Mouse (Mus musculus) embryonic facial prominence, embryonic 11.5 days (tissue): ENCODE measurements around the gene Rc3h2. TPM values are rescaled to one million over a fixed set of nuclear protein-coding genes. Genes with fewer than 3 reads are reported as not detected.

ENCODE experiments used
- ATAC-seq: fragments of 200-750 bp; cut with Nextera tagmentation; replicated peaks from 2 replicates; pipeline ENCODE4 v1.8.0; 2017; ENCODE audit warnings: low read depth; ENCODE audit not compliant: insufficient number of reproducible peaks, low FRiP score, low TSS enrichment
- DNase-seq: peaks from one replicate; pipeline ENCODE4 v3.0.0-alpha.2; 2015; ENCODE audit warnings: low spot score
- H3K27ac ChIP-seq: fragments of 300-500 bp; sonication (generic); replicated peaks from 2 replicates; pipeline ENCODE4 v1.5.1; 2014; ENCODE audit warnings: mild to moderate bottlenecking, low read depth, low read length, control low read depth
- H3K27me3 ChIP-seq: fragments of 300-500 bp; sonication (generic); 2 replicates; pipeline ENCODE4 v1.6.1; 2014; ENCODE audit warnings: mild to moderate bottlenecking, low read length, moderate library complexity, mixed read lengths; ENCODE audit not compliant: control insufficient read depth, insufficient read depth
- H3K36me3 ChIP-seq: fragments of 300-500 bp; sonication (generic); replicated peaks from 2 replicates; pipeline ENCODE4 v1.6.1; 2014; ENCODE audit warnings: low read depth, mild to moderate bottlenecking, low read length, moderate library complexity, mixed read lengths; ENCODE audit not compliant: control insufficient read depth, insufficient read depth
- H3K4me1 ChIP-seq: fragments of 300-500 bp; sonication (generic); 2 replicates; pipeline ENCODE4 v1.6.1; 2014; ENCODE audit warnings: low read length, mixed read lengths; ENCODE audit not compliant: control insufficient read depth, insufficient read depth
- H3K4me2 ChIP-seq: fragments of 300-500 bp; sonication (generic); 2 replicates; pipeline ENCODE4 v1.6.1; 2014; ENCODE audit warnings: low read depth, mild to moderate bottlenecking, control low read depth, low read length, moderate library complexity
- H3K4me3 ChIP-seq: fragments of 300-500 bp; sonication (generic); 2 replicates; pipeline ENCODE4 v1.5.1; 2014; ENCODE audit warnings: low read depth, low read length, control low read depth
- H3K9ac ChIP-seq: fragments of 300-500 bp; sonication (generic); replicated peaks from 2 replicates; pipeline ENCODE4 v1.6.1; 2014; ENCODE audit warnings: mild to moderate bottlenecking, control low read depth, low read length
- H3K9me3 ChIP-seq: fragments of 300-500 bp; sonication (generic); replicated peaks from 2 replicates; pipeline ENCODE4 v1.6.1; 2016; ENCODE audit warnings: mild to moderate bottlenecking, low read length, inconsistent platforms, mixed read lengths; ENCODE audit not compliant: control insufficient read depth
- WGBS: fragments of 180-500 bp; shearing (Covaris S2); extraction: QIAGEN DNeasy Blood & Tissue Kit; methylation state at CpG from one replicate; pipeline ENCODE4 v1.1.7; 2014; 5-methylcytosine and 5-hydroxymethylcytosine counted together
- polyA plus RNA-seq: library from polyadenylated mRNA; unstranded; fragments of >200 nt; fragmentation: Nextera tagmentation; extraction: Ambion mirVana; gene quantifications from 2 replicates; pipeline ENCODE4 v1.2.1, GENCODE M21; 2014

Gene Rc3h2
- polyA plus RNA-seq, 1 experiment from 2014 or later: 14.0 TPM

- no peaks in the 10 kb centered on the region for H3K27me3 ChIP-seq
Observed at GRCm38 (mm10) chr2:37430593-37431464, 8.1 kb upstream of the Rc3h2 start.

GRCm38 (mm10) chr2:37423671-37424070 lies 968 bp upstream of the Rc3h2 start:
- Histone ChIP-seq H3K4me1 (no peaks in the 10 kb centered on the region), H3K27ac (no peak overlapping the region), H3K4me3 (no peak overlapping the region), H3K27me3 (no peaks in the 10 kb centered on the region), H3K9ac (no peak overlapping the region), H3K9me3 (no peaks in the 10 kb centered on the region), H3K4me2 (no peak overlapping the region), H3K36me3 (no peaks in the 10 kb centered on the region)
- ATAC-seq: no peak
- 56% methylated on average over 3 of the region's 3 CpGs for WGBS
- no peak for DNase-seq

More at GRCm38 (mm10) chr2:37430593-37431464, 8.1 kb upstream of the Rc3h2 start:
- Histone ChIP-seq H3K36me3 (no peaks in the 10 kb centered on the region), H3K4me2 (peak overlapping the region; percentile 61), H3K4me3 (peak overlapping the region; percentile 81), H3K27ac (peak overlapping the region; percentile 93), H3K9me3 (no peaks in the 10 kb centered on the region), H3K9ac (peak overlapping the region; percentile 87), H3K4me1 (no peaks in the 10 kb centered on the region)
- DNase-seq: peak; percentile 92
- peak; percentile 95 for ATAC-seq
- under 1% methylated on average over 38 of the region's 38 CpGs for WGBS

- DNase-seq (no peak), ATAC-seq (no peak)
- Histone ChIP-seq H3K4me3 (peak overlapping the region; percentile 97), H3K4me1 (no peaks in the 10 kb centered on the region), H3K27me3 (no peaks in the 10 kb centered on the region), H3K36me3 (no peaks in the 10 kb centered on the region), H3K9ac (peak overlapping the region; percentile 99), H3K9me3 (no peaks in the 10 kb centered on the region), H3K27ac (peak overlapping the region; percentile 93; the same call in 1 of the 2 replicates), H3K4me2 (peak overlapping the region; percentile 64)
- 6% methylated on average over 3 of the region's 3 CpGs for WGBS
Observed at GRCm38 (mm10) chr2:37421903-37422302, 800 bp downstream of the Rc3h2 start.

DNA sequence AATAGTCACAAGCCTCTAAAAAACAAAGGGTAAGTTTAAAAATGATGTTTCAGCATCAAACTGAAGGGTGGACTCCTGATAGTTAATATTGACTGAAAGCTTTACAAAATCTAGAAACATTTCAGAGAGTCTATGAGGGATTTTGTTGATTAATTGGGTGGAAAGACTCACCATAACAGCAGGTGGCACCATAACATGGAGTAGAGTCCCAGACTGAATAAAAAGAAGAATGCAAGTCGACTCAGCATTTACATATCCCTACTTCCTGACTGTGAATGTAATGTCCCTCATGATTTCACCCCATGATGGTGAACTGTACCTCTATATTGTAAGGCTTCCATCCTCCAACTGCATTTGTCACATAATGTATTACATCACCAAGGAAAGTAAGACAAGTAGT lies 27.2 kb downstream of the Rc3h2 start:
- ATAC-seq (no peak), DNase-seq (no peak)
- Histone ChIP-seq H3K9ac (no peak overlapping the region), H3K9me3 (no peaks in the 10 kb centered on the region), H3K36me3 (no peaks in the 10 kb centered on the region; the same call in none of the 2 replicates), H3K4me1 (no peaks in the 10 kb centered on the region), H3K4me3 (no peak overlapping the region), H3K27me3 (no peaks in the 10 kb centered on the region), H3K4me2 (no peak overlapping the region), H3K27ac (no peak overlapping the region)
- WGBS: 76% methylated on average over 1 of the region's 1 CpGs

DNA sequence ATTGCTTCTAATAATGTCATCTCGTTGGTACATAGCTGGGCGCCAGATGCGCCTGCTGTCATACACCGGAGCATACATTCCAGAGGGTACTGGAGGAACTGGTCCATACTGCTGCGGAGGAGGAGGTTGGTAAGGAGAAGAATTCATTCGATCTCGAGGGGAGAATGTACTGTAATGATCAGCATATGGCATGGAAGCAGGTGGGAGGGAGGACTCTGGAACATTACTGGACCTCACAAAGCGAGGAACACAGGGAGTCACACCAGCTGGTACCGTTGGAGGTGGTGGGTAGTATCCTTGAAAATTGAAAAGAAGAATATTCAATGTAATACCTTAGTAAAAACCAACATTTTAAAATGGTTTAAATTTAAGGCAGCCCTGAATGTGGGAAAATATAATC lies 39.8 kb downstream of the Rc3h2 start:
- H3K27ac ChIP-seq: no peak overlapping the region

GRCm38 (mm10) chr2:37380189-37380588 lies 42.5 kb downstream of the Rc3h2 start:
- no peaks in the 10 kb centered on the region for H3K4me1 ChIP-seq
- 68% methylated on average over 2 of the region's 2 CpGs for WGBS
- no peaks in the 10 kb centered on the region for H3K27me3 ChIP-seq
- no peak for ATAC-seq
- peak; percentile 76 for DNase-seq
- H3K27ac ChIP-seq: no peak overlapping the region
- H3K36me3 ChIP-seq: peaks cover 3% of the 10 kb centered on the region
- H3K9ac ChIP-seq: no peak overlapping the region
- no peak overlapping the region for H3K4me3 ChIP-seq
- no peak overlapping the region for H3K4me2 ChIP-seq
- H3K9me3 ChIP-seq: no peaks in the 10 kb centered on the region

More for the DNA sequence above, 39.8 kb downstream of the Rc3h2 start:
- 93% methylated on average over 9 of the region's 9 CpGs for WGBS
- no peaks in the 10 kb centered on the region for H3K4me1 ChIP-seq
- ATAC-seq: no peak
- H3K9ac ChIP-seq: no peak overlapping the region
- no peaks in the 10 kb centered on the region for H3K9me3 ChIP-seq
- DNase-seq: no peak
- no peak overlapping the region for H3K4me2 ChIP-seq
- peaks cover 3% of the 10 kb centered on the region for H3K36me3 ChIP-seq
- H3K4me3 ChIP-seq: no peak overlapping the region
- no peaks in the 10 kb centered on the region for H3K27me3 ChIP-seq

- peaks cover 3% of the 10 kb centered on the region for H3K36me3 ChIP-seq
- DNase-seq: no peak
- WGBS: 97% methylated on average over 1 of the region's 1 CpGs
Observed at GRCm38 (mm10) chr2:37376018-37376417, 46.7 kb downstream of the Rc3h2 start.

DNA sequence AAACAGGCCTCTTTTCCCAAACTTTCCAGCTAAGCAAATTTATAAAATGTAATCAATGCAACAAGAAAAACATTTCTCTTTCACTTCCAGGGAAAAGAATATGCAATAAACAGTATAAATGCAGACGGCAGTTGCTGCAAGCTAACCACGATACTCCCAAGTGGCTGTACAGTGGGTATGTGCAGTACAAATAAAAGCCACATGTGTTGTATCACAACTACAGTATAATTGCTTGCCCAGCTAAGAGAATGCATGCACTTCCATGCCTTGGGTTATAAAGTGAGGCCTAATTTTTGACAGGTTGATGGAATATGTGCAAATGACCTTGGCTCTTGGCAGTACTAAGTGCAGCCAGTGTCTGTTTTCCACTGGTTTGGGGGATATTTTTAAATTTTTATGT lies 52.1 kb downstream of the Rc3h2 start:
- H3K9me3 ChIP-seq: no peaks in the 10 kb centered on the region
- DNase-seq: no peak
- H3K4me3 ChIP-seq: no peak overlapping the region
- no peak overlapping the region for H3K9ac ChIP-seq
- WGBS: 85% methylated on average over 2 of the region's 2 CpGs
- H3K4me1 ChIP-seq: no peaks in the 10 kb centered on the region
- no peak for ATAC-seq
- no peaks in the 10 kb centered on the region; the same call in 1 of the 2 replicates for H3K36me3 ChIP-seq
- no peaks in the 10 kb centered on the region for H3K27me3 ChIP-seq
- no peak overlapping the region for H3K4me2 ChIP-seq
- H3K27ac ChIP-seq: no peak overlapping the region

More at GRCm38 (mm10) chr2:37376018-37376417, 46.7 kb downstream of the Rc3h2 start:
- no peak overlapping the region for H3K4me2 ChIP-seq
- no peak overlapping the region for H3K4me3 ChIP-seq
- no peak for ATAC-seq
- no peak overlapping the region for H3K9ac ChIP-seq
- H3K4me1 ChIP-seq: no peaks in the 10 kb centered on the region
- no peaks in the 10 kb centered on the region for H3K27me3 ChIP-seq
- H3K27ac ChIP-seq: no peak overlapping the region
- H3K9me3 ChIP-seq: no peaks in the 10 kb centered on the region
